Mouse (Mus musculus) fibroblast of lung, adult 2 months (primary cell): ENCODE data around the gene Flt3l.
A peak's percentile ranks its signal among the peaks of the same experiment; 100 is the strongest.
"Not testable (repeated sequence)": the region's sequence is repeated elsewhere in the genome, so short reads cannot be mapped to it uniquely, and the experiment has no call there.

Source experiments
- DNase-seq: peaks from one replicate; pipeline ENCODE4 v3.0.0-alpha.2; 2011; ENCODE audit warnings: low read depth

Flt3l gene

GRCm38 (mm10) chr7:45162996-45163615 lies 26.9 kb upstream of the Flt3l start:
- DNase-seq: no peak

- no peak for DNase-seq
Observed at GRCm38 (mm10) chr7:45162551-45162950, 26.3 kb upstream of the Flt3l start.

- DNase-seq: peak; percentile 78
Observed at GRCm38 (mm10) chr7:45161612-45162473, 25.6 kb upstream of the Flt3l start.

GRCm38 (mm10) chr7:45160866-45161265 lies 24.6 kb upstream of the Flt3l start:
- no peak for DNase-seq

GRCm38 (mm10) chr7:45160316-45160800 lies 24.1 kb upstream of the Flt3l start:
- DNase-seq: no peak

- no peak for DNase-seq
Observed at GRCm38 (mm10) chr7:45158991-45159390, 22.8 kb upstream of the Flt3l start.

GRCm38 (mm10) chr7:45157459-45157858 lies 21.2 kb upstream of the Flt3l start:
- no peak for DNase-seq

GRCm38 (mm10) chr7:45156206-45156605 lies 20.0 kb upstream of the Flt3l start:
- no peak for DNase-seq

GRCm38 (mm10) chr7:45155590-45155989 lies 19.4 kb upstream of the Flt3l start:
- DNase-seq: no peak

GRCm38 (mm10) chr7:45154993-45155514 lies 18.8 kb upstream of the Flt3l start:
- no peak for DNase-seq

GRCm38 (mm10) chr7:45154096-45154992 lies 18.1 kb upstream of the Flt3l start, which contains the start of the genes Pih1d1 and Aldh16a1:
Gene Pih1d1 (plus strand): TSS chr7:45154303.
Gene Aldh16a1 (minus strand): TSS chr7:45154584.
- DNase-seq: peak; percentile 83

GRCm38 (mm10) chr7:45153586-45153985 lies 17.4 kb upstream of the Flt3l start:
- DNase-seq: no peak

GRCm38 (mm10) chr7:45153052-45153451 lies 16.8 kb upstream of the Flt3l start:
- not testable (repeated sequence) for DNase-seq

GRCm38 (mm10) chr7:45151303-45151702 lies 15.1 kb upstream of the Flt3l start:
- peak; percentile 74 for DNase-seq

GRCm38 (mm10) chr7:45150321-45150720 lies 14.1 kb upstream of the Flt3l start:
- no peak for DNase-seq

- no peak for DNase-seq
Observed at GRCm38 (mm10) chr7:45149545-45149944, 13.3 kb upstream of the Flt3l start.

GRCm38 (mm10) chr7:45148534-45149098 lies 12.4 kb upstream of the Flt3l start:
- no peak for DNase-seq

- DNase-seq: no peak
Observed at GRCm38 (mm10) chr7:45147899-45148298, 11.7 kb upstream of the Flt3l start.

GRCm38 (mm10) chr7:45147267-45147666 lies 11.0 kb upstream of the Flt3l start:
- DNase-seq: no peak

GRCm38 (mm10) chr7:45145460-45145859 lies 9.2 kb upstream of the Flt3l start:
- no peak for DNase-seq

- DNase-seq: no peak
Observed at GRCm38 (mm10) chr7:45144368-45145174, 8.3 kb upstream of the Flt3l start.
